ENCODE assay signal across 14 mouse cellular contexts in genomic region chr6:140375671-140376070, GRCm38 (mm10).
"Had no signal": no experiment of that assay in that cellular context is flagged by ENCODE, and none has a peak within 500 bp of the region (broad histone marks: within the 10 kb centered on the region; RNA-seq: fewer than 3 reads in every experiment).

No protein-coding gene starts in this region.

- DNase-seq: lung, adult 18-20 months; lung, embryonic 14.5 days; lung, postnatal 10 days; lung, postnatal 4 days; midbrain, embryonic 14.5 days; right cerebral cortex, postnatal 14 days; thymus, adult 2 months; thymus, postnatal 36 days had no signal

- H3K36me3 ChIP-seq: midbrain, embryonic 10.5 days; midbrain, embryonic 12.5 days; neural tube, embryonic 12.5 days; stomach, embryonic 15.5 days had no signal

- H3K27ac ChIP-seq: midbrain, embryonic 10.5 days; midbrain, embryonic 12.5 days; neural tube, embryonic 12.5 days; stomach, embryonic 15.5 days; stomach, postnatal 0 days had no signal

- H3K27me3 ChIP-seq: midbrain, embryonic 12.5 days; neural tube, embryonic 12.5 days; stomach, embryonic 15.5 days had no signal

- ATAC-seq: midbrain, embryonic 16.5 days had no signal

- H3K4me3 ChIP-seq: midbrain, embryonic 10.5 days; midbrain, embryonic 12.5 days; neural tube, embryonic 12.5 days; stomach, embryonic 15.5 days had no signal

- H3K4me1 ChIP-seq: neural tube, embryonic 12.5 days; stomach, embryonic 15.5 days had no signal

- H3K9me3 ChIP-seq: midbrain, embryonic 10.5 days; midbrain, embryonic 12.5 days; neural tube, embryonic 12.5 days; stomach, embryonic 15.5 days had no signal
